Mouse (Mus musculus) megakaryocyte-erythroid progenitor cell, adult 5-6 weeks (primary cell): Measurements from ENCODE around the gene Dhx35. TPM values are rescaled to one million over a fixed set of nuclear protein-coding genes. Genes with fewer than 3 reads are reported as not detected.

Source experiments
- ATAC-seq: replicated peaks from 2 replicates; pipeline ENCODE4 v1.8.0; 2016; ENCODE audit warnings: mild to moderate bottlenecking, inconsistent platforms; ENCODE audit not compliant: severe bottlenecking, poor library complexity, low FRiP score, low TSS enrichment
- total RNA-seq, 2 experiments: library from RNA; stranded (forward) in 1 of 2; stranded (reverse) in 1 of 2; fragments of 200-1000, 215-1000 nt in 1 of 2; fragments of >200 nt in 1 of 2; fragmentation: Nextera tagmentation in 1 of 2; gene quantifications; 2 replicates each; pipeline ENCODE4 v1.2.3; 2014 to 2017

Dhx35 gene
- total RNA-seq, 2 experiments from 2014 or later, result 8.7 to 13.5 TPM

DNA sequence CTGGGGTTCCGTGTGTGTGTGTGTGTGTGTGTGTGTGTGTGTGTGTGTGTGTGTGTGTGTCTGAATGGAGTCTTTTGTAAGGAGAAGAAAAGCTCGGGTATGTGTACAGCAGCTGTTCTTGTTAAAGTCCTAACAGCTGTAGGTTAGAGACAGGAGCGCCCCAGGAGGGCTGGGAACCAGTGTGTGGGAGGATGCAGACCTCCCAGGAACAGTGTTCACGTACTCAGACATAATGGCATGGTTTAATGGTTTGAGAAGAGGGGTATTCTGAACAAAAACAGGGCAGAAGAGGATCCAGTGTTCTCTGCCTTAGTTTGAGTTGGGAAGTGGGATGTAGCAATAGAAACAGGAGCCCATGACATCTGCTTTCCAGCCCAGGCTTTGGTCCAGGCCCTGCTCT is 4.7 kb downstream of the Dhx35 start:
- no peak for ATAC-seq

DNA sequence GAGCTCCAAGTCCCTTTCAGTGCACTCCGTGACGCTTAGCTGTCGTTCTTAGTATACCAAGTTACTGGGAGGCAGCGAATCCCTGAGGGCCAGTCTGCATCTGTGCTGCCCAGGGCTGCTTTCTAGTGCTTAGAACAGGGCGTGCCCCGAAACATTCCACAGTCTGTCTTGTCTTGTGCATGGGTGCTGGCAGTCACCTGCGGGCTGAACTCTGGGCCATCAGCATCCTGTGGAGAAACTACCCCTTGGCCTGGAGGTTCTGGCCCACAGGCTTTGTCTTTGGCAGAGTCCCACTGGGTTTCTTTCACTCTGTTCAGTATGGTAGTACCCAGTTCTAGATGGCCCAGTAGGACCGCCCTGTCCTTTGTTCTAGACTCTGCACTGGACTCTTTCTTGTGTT is 6.2 kb downstream of the Dhx35 start:
- ATAC-seq, result no peak

DNA sequence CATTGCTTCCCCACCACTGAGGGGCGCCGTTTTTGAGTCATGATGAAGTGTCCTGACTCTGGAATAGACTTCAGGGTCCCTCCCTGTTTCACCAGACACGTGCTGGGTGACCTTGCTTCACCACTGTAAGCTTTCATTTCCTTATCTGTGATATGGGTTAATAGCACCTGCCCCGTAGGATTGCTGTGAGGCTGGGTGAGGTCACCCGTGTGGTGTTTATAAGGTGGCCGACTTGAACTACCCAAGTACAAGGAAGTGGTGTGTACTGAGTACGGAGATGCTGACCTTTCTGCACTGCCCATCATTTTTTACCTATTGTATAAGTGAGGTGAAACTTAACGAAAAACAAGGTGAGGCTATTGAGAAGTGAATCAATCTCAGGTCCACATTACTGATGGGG is 9.0 kb downstream of the Dhx35 start:
- ATAC-seq, result no peak

DNA sequence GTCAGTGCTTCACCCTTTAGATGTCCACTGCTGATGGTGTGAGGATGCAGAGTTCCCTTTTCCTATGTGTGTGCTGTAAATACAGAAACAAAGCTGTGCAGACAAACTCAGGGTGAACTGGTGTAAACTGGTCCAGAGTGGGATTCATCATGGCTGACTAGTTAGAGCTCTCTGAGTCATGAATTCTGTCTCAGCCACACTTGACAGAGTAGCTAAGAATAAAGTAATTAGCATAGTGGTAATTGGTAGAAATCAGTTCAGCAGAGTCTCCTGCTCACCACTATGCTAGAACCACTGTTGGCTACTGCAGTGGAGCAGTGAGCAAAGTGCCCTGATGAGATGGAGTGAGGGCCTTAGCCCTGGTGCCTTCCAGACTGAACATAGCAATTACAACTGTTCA is 21.1 kb downstream of the Dhx35 start:
- ATAC-seq, result no peak

DNA sequence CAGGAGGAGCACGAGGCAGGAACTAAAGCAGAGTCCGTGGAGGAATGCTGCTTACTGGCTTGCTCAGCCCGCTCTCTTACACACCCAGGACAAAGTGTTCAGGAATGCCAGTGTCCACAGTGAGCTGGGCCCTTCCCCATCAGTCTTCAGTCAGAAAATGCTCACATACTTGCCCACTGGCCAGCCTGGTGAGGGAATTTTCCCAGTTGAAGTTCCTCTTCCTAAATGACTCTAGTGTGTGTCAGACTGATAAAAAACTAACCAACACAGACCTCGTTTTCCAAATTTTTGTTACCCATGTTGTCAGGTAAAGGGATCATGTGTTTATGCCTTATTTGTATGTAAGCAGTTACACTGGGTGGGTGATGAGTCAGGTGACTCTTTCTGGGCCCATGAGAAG is 21.6 kb downstream of the Dhx35 start:
- no peak for ATAC-seq

DNA sequence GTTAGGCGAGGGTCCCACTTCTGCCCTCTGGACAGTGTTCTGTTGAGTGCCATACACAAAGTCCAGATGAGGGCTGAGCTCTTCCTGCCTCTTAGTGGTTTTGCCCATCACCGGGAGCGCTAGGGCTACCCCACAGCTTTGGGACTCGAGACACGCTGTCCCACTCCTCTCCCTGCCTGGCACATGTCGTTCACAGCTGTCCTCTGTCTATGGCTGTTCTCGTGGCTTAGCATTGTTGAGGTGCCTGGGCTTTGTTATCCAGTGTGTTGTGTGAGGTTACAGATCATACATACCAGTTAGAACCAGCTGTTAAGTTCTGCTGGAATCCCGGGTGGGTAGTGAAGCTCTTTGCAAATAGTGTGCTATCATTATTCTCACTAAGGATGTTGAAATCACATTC is 23.1 kb downstream of the Dhx35 start:
- ATAC-seq, result no peak

DNA sequence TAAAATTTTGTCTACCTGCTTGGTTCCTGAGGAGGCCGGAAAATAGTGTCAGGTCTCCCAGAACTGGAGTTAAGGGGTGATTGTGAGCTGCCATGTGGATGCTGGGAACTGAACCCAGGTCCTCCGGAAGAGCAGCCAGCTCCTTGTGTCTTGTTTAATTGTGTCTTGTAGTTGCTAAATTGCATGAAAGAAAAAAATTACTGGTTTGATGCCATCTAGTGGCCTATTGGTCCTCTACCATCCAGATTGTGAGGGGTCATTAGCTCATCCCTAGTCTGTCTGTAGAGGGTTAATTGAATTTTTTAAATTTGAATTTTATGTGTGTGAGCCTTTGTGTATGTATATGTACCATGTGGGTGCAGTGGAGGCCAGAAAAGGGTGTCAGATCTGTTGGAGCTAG is 33.5 kb downstream of the Dhx35 start:
- no peak for ATAC-seq

DNA sequence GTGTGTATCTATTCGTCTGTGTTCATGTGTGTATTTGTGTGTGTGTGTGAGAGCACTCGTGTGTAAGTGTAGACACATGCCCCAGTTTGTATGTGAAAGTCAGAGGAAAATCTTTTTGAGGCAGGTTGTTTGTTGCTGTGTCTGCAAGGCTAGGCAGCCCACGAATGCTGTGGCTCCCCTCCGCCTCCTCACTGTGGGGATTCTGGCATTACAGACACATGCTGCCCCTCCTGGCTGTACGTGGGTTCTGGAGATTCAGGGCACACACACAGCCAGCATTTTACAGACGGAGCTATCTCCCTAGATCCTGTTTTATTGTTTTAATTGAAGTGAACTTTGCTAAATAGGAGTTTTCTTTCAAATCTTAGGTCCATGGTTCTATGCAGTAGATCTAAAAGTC is 35.1 kb downstream of the Dhx35 start:
- no peak for ATAC-seq

DNA sequence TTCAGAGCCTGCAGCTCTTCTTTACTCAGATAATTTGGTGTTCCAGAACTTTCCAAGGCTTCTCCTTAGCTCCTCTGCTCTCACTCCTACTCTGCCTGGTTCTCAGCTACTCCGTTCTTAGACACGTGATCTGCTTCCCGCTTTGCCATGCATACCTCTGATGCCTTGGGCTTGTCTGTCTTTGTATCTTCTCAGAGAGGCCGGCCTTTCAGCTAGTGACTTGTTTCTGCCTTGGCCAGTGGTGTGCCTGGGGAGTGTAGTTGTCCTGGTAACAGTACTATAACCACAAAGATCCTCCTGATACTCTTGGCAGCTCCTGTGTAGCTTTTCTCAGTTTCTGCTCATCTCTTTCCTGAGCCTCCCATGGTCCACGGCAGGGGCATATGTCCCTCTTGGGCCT is 38.6 kb downstream of the Dhx35 start:
- no peak for ATAC-seq

DNA sequence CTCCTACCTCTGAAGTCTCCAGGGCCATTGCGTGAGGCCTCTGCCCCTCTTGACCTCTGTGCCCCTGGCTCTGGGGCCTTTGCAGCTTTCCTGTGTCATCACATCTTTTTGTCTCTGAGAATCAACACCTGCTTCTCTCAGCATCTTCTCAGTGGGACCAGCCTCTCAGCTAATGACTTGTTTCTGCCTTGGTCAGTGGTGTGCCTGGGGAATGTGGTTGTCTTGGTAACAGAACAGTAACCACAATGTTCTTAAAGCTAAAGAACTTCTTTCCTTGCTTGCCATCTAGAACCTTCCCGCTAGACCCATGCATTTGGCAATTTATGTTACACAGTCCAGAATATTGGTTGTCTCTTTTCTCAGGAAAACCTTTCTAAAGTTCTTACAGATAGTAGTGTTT is 39.0 kb downstream of the Dhx35 start:
- ATAC-seq, result no peak

DNA sequence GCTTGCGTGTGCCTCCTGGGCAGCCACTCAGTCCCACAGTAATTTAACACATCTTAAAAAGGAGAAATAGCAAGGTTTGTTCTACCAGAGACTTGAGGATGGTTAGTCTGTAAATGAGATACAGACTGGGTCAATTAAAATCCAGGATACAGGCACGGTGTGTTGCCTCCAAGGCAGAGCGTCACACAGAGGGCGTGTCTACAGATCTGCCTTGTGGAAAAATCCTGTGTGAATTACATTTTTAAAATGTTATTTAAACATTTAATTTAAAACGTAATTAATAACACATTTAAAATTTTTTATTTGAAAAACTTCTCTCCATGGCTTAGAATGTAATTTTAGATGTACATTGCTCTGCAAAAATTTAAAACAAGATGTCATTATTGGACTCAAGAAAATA is 48.7 kb downstream of the Dhx35 start:
- ATAC-seq, result no peak

DNA sequence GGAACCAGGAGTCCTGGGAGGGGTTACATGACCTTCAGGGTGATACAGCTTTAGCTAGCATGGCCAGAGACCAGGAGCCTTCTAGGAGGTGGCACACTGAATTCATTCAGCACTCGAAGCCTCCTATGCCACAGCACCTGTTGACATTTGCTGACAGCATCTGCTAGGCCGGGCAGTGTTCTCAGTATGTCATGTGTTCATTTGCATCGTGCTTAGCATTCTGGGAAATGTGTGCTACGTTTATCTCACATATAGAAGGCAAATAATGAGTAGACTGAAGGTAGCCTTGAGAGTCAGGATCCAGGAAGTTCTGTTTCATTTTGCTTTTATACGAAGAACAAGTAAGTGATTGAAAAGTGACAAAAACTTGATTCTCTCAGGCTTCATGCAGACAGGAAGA is 50.4 kb downstream of the Dhx35 start:
- ATAC-seq, result no peak

DNA sequence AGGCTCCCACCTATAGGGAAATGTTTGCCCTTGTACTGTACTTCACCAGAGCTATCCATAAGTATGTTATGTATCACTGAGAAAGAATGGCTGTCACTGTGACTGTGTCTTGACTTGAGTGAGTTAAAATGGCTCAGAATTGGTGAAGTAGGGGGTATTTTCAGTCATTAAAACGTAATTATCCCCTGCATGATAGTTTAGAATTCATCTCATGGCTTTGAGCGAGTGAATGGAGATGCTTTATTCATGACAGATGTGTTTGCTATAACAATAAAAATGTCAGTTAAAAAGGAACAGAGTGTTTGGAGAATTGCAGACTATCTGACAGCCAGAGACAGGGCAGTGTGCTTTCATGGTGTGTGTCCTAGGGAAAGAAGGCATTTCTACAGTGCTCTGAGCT is 51.6 kb downstream of the Dhx35 start:
- no peak for ATAC-seq

DNA sequence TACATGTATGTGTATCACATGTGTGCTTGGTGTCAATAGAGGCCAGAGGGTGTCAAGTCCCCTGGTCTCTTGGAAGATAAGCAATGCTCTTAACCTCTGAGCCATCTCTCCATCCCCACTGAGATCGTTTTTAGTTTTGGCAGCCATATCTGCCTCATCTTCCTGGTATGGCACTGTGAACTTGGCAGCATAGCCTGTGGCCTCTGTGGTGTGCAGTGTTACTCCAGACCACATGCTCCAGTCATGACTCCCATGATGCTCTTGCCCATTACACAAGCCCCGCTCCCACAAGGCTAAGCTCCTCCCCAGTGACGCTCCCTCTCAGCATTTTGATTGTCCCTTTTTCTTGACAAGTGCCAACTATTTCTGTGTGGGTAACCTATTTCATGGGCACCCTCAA is 53.4 kb downstream of the Dhx35 start:
- no peak for ATAC-seq

DNA sequence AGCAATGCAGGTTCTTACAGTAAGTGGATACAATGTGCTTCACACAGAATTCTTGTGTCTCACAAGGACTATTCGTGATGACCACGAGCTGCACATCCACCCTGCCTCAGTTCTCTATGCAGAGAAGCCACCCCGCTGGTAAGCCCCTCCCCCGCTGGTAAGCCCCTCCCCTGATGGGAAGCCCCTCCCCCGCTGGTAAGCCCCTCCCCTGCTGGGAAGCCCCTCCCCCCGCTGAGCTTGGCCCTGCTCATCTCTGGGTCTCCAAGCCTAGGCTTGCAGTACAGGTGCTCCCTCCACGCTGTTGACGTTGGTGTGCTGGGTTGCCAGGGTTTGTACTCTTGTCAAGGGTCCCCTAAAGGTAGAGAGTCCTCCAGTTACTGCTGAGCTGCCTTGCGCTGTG is 54.8 kb downstream of the Dhx35 start:
- ATAC-seq, result no peak

DNA sequence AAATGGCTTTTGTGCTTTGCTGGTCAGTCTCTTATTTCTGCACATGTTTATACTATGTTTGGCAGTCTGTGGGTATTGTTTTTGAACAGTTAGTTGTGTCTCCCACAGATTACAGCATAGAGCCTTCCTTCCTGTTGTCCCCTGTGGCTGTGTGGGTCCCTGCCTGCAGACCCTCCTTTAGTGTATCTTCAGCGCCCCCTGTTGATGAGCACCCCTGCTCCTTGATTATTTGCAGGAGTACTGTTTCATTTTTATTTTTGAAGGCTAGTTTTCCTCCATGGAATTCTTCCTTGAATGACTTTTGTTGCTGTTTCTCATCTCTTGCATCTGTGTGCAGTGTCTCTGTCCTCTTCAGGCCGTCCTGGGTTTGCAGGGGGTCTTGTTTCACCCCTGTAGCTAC is 58.0 kb downstream of the Dhx35 start:
- peak; percentile 53; the same call in 1 of the 2 replicates for ATAC-seq

DNA sequence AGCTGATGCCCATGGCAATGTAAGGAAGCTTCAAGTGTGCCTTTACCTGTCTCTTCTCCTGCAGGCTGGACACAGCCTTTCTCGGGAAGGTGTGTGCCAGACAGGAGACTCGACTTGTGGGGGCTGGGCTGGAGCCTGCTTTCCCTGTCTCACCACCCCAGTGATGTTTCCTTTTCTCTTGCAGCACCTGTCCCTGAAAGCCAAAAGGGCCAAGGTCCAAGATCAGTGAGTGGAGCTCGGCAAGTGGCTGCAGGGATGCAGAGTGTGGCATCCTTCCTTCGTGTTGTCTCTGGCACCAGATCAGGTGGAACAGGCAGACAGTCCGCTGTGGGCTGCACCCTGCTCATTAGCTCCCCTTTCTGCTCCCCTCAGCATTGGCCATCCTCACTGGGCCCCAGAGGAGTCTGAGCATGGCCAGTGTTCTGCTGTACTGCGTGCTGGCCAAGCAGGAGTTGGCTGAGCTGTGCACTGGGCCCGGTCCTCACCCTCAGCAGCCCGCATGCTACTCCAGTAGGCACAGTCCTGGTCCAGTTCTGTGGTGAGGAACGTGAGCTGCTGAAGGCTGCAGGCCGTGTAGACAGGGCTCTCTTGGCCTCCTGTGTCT is 62.4 kb downstream of the Dhx35 start:
- no peak for ATAC-seq

DNA sequence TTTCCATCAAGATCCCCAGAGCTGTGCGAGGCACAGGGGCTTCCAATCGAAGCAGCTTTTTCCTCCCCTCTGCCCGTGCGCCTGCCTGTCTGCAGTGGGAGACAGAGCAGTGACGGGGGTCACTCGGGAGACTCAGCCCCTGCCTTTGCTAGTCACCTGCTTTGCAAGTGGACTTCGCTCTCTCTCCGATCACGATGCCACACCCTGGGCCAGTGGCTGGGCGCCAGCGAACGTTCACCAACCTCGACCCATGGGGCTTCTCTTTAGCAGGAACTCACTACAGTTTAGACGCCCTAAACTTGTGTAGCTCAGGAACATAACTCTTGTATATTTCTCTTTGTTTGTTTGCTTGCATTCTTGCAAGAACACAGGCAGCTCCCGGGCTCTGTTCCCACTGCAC is 63.0 kb downstream of the Dhx35 start:
- ATAC-seq, result no peak

DNA sequence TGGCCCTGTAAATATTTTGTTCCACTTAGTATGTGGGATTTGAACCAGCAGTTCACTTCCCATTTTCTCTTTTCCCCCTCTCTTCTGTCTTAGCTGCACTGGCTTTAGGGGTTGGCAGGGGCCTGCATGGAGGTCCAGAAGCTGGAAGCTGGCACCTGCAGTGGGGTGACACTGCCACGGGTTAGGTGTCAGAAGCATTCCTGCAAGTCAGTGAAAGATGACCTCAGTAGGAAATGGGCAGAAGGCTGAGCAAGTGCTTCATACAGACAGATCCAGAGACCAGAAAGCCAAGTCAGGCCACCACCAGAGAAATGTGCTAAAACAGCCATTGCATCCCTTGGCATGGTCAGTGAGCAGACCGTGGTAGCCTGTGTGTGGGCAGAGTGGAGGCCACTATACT is 66.5 kb downstream of the Dhx35 start:
- ATAC-seq, result no peak

DNA sequence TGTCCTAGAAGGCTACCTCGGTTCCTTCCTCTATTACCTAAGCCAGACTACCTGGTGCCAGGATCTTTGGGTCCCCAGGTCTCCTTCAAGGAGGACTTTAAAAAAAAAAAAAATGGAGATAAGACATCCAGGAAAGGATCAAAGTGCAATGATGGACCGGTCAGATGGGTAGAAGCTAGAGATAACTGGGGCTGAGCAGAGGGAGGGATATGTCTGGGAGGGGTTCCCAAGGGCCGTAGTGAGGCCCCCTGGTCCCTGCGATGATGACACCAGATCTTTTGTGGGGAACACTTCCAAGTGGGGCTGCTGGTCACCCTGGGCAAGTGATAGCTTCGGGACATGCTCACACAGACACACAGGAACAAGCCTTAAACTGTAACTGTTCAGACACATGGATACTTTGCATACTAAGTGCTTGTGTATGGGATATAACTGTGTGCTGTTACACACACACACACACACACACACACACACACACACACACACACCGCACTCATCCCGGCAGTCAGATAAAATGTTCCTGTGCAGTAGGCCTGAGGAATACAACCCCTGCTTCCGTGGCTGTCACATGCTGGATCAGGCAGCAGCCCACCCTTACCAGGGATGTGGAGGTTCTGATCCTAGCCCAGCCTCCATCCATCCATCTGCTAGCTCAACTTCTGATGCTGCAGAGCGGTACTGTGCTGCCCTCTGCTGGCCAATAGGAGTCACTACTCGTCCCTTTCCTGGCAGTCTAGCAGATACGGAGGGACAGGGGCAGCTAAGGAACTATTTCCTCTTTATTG is 68.9 kb downstream of the Dhx35 start:
- ATAC-seq, result peak; percentile 83

DNA sequence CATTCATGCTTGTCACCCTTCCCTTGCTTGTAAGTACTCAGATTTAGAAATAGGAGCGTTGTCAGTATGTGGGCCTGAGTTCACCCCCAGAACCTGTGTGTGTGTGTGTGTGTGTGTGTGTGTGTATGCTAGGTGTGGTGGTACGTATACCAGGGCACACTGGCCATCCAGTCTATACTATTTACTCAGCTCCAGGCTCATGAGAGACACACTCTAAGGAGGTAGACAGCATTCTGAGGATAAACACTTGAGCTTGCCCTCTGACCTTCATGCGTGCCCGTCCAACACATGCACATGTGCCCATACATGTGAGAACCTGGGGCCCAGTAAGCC is 69.5 kb downstream of the Dhx35 start:
- 0 out of 2 replicates have a peak, but pooled peaks have one; percentile 10 for ATAC-seq

DNA sequence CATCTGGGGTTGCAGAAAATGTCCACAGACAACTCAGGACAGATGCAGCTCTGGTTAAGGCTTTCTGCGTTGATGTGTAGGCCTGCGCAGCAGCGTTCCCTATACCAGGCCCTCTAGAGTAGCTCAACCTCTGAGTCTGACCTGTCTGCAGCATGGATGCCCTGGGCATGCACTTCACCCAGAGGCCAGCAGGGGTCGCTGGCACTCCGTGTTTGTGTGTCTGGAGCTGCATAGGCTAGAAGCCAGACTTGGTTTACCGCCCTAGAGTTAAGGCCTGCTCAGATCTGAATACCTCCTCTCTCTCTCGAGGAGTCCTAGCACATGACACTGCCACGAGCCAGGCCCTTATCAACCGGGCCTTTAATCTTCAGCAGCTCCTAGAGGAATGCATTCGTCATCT is 70.8 kb downstream of the Dhx35 start:
- ATAC-seq, result peak; percentile 72
